Mouse (Mus musculus) CD4-positive, CD25-positive, alpha-beta regulatory T cell, adult 9 weeks (primary cell): ENCODE results near the gene Tm4sf4. TPM values are rescaled to one million over a fixed set of nuclear protein-coding genes. Genes with fewer than 3 reads are reported as not detected.

Experiments used
- polyA plus RNA-seq: library from polyadenylated mRNA; unstranded; fragments of 100-300 nt; shearing (Covaris generic); gene quantifications from one replicate; pipeline ENCODE4 v1.2.1, GENCODE M21; 2017

The Tm4sf4 gene
- polyA plus RNA-seq: not detected

DNA sequence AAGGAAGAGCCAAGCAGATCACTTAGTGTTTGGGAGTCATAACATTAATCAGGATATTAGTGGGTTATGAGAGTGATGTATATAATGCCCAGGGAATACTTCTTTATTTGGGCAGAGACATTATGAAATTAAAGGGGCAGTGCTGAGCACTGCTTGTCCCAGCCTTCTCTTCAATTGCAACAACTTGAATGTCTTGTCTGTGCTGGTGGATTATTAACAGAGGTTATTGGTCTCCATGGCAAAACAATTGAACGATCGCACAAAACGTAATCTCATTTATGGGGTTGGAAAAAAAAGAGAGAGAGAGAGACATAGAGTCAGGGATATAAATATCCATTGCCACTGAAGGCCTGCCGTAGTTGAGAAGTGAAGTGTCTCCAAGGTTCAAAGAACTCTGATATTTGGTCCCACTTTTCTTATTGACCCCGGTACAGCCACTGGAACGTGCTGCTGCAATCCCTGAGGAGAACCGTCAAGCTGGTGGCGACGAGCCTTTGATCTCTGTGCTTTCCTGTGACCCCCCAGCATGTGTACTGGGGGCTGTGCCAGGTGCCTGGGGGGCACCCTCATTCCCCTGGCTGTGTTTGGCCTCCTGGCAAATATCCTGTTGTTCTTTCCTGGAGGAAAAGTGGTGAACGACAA lies at the start of gene Tm4sf4:
Gene Tm4sf4, plus strand, starts transcription at position 226 of the 642 bp plus-strand sequence.

Other genes with a start within 250 kb of the Tm4sf4 start
- gene Tm4sf1, start 123.3 kb upstream of the Tm4sf4 start, polyA plus RNA-seq: not detected
- gene Wwtr1, start 150.6 kb downstream of the Tm4sf4 start, polyA plus RNA-seq: 0.10 TPM
- 94.4 TPM for gene Commd2, start 226.4 kb downstream of the Tm4sf4 start, polyA plus RNA-seq